Mouse (Mus musculus) B cell, adult 2 months (primary cell): Measurements from ENCODE around the gene Evi2b.
A peak's percentile ranks its signal among the peaks of the same experiment; 100 is the strongest.

Experiments
- DNase-seq, 2 experiments: peaks; one replicate each; pipeline ENCODE4 v3.0.0; 2022

Evi2b gene

GRCm38 (mm10) chr11:79520772-79521171 lies 2.8 kb downstream of the Evi2b start:
- peak in 1 of 2 experiments; percentile 28 for DNase-seq

- DNase-seq: peak; percentile 60 to 70
Measured at GRCm38 (mm10) chr11:79519878-79520291, 3.7 kb downstream of the Evi2b start.

- no peak for DNase-seq
Measured at GRCm38 (mm10) chr11:79519299-79519698, 4.3 kb downstream of the Evi2b start.

DNA sequence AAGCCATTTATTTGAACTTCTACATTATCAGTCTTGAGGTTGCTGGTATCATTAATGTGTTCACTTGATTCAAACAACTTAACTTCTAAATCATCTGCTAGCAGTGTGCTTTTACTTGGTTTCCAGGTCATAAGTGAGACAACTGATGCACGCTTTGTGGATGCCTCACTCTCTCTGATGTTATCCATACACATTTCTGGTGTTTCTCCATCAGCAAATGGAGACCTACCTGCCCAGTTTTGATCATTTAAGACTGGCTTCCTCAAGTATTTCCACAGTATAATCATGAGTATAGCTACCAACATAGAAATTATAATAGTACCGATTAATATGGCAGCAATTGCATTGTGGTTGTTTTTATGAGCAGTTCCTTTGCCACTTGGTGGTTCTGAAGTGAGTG lies 7.8 kb downstream of the Evi2b start:
- DNase-seq: no peak

DNA sequence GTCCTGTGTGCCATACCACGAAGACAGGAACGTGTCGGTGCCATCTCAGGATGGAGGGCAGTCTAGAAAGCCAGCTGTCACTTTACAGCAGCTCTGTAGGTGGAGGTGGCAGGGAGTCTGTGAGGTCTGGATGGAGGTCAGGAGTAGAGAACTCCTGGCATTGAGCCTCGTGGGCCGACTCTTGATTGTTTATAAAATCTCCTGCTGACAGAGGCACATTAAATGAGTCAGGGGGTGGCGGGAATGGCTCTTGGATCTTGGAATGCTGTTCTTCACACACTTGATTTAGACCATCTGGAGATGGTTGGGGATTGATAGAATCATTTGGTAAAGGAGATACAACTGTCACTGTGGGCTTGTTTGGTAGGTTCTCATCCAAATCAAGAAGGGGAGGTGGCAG lies 8.2 kb downstream of the Evi2b start:
- DNase-seq: no peak

- no peak for DNase-seq
Measured at GRCm38 (mm10) chr11:79511970-79512369, 11.6 kb downstream of the Evi2b start.

GRCm38 (mm10) chr11:79504506-79504905 lies 19.1 kb downstream of the Evi2b start:
- no peak for DNase-seq

DNA sequence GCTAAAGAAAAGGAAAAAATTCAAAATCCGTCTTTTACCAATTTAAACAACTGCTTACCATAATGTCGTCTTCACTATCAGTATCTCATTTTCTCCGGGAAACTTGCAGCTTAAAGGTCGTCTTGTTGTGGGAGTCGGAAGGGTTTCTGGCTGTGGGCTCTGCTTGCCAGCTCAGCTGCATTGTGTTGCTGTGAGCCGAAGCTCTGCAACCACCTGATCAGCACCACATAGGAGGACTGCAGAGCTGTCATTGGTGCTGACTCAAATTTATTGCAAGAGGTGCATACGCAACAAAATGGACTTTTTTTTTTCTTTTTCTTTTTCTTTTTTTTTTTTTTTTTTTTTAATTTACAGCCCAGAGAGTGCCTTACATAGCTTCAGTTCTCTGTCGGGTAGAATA lies 19.7 kb downstream of the Evi2b start, which contains the start of gene Omg:
Gene Omg (minus strand): TSS at position 240 of the 400 bp plus-strand sequence.
- DNase-seq: no peak

GRCm38 (mm10) chr11:79502917-79503316 lies 20.6 kb downstream of the Evi2b start:
- DNase-seq: no peak

- DNase-seq: no peak
Measured at GRCm38 (mm10) chr11:79494976-79495800, 28.4 kb downstream of the Evi2b start.

GRCm38 (mm10) chr11:79484721-79485120 lies 38.8 kb downstream of the Evi2b start:
- DNase-seq: no peak

- no peak for DNase-seq
Measured at GRCm38 (mm10) chr11:79483876-79484528, 39.6 kb downstream of the Evi2b start.

- DNase-seq: no peak
Measured at GRCm38 (mm10) chr11:79483392-79483791, 40.2 kb downstream of the Evi2b start.

- no peak for DNase-seq
Measured at GRCm38 (mm10) chr11:79468097-79468496, 55.5 kb downstream of the Evi2b start.
